Mouse (Mus musculus) megakaryocyte progenitor cell, adult 5-6 weeks (primary cell): Measurements from ENCODE around the gene Akap6. TPM values are rescaled to one million over a fixed set of nuclear protein-coding genes. Genes with fewer than 3 reads are reported as not detected.
A peak's percentile ranks its signal among the peaks of the same experiment; 100 is the strongest.
"Not testable (repeated sequence)": the region's sequence is repeated elsewhere in the genome, so short reads cannot be mapped to it uniquely, and the experiment has no call there.

Experiments used
- ATAC-seq: replicated peaks from 2 replicates; pipeline ENCODE4 v1.8.0; 2016; ENCODE audit warnings: mild to moderate bottlenecking, moderate TSS enrichment, inconsistent platforms; ENCODE audit not compliant: poor library complexity
- total RNA-seq, 2 experiments: library from RNA; stranded (forward) in 1 of 2; stranded (reverse) in 1 of 2; fragments of 157-497, 149-512 nt in 1 of 2; fragments of 200-1000 nt in 1 of 2; gene quantifications; 2 replicates each; pipeline versions ENCODE4 v1.2.3 to v1.2.4; 2015 to 2017

The Akap6 gene
- total RNA-seq, 2 experiments from 2014 or later, result 0.08 TPM; not detected in 1

GRCm38 (mm10) chr12:52711382-52711781, 12.2 kb downstream of the Akap6 start:
- peak; percentile 29 for ATAC-seq

DNA sequence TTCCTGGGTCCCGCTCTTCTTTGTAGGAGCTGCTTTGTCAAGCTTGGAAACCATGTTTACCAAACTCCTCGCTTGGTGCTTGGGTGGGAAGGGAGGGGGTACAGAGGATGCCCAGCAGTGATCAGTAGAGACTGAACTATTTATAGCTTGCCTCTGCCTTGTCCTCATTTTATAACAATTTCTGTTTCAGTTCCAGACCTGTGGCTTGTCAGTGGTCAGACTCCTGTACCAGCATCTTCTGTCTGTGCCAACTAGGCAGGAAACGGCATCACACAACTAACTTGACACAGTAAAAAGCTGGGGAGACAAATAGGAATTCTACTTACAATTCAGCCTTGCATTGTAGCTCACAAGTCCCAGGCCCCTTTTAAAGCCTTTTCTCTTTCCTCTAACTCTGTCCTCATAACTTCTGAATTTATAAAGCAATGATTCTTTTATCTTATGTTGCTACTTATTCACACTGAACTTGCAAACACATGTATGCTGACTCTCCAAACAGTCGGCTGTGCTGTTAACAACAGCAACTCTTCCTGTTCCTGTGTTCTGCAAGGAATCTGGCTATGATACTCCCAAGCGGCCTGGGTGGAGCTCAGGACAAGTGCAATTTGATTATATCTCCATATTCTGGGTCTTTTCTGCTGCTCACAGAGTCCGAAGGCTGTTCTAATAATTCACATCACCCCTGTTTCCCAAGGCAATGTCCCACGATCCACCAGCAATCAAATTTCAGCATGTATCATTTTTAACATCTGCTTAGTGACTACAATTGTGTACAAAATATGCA, 12.9 kb downstream of the Akap6 start:
- peak; percentile 29 for ATAC-seq

- peak; percentile 92 for ATAC-seq
Measured at GRCm38 (mm10) chr12:52718392-52718791, 19.2 kb downstream of the Akap6 start.

DNA sequence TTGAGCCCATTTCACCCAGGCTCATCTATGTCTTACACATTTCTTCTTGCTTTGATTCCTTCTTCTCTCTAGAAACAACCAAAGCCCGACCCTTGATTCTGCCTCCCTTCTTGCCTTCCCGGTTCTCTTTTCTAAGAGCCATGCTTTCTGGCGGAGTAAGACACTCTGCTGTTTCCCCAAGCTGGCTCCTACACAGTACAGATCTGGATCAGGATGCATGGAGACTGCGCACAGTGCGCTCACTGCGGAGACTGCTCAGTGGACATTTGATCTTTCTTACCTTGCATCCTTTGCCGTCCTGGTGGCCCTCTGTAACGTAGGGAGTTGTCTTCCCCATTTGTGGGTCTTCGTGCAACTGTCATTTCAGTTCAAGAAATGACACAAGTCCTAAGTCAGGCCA, 20.0 kb downstream of the Akap6 start:
- no peak for ATAC-seq

DNA sequence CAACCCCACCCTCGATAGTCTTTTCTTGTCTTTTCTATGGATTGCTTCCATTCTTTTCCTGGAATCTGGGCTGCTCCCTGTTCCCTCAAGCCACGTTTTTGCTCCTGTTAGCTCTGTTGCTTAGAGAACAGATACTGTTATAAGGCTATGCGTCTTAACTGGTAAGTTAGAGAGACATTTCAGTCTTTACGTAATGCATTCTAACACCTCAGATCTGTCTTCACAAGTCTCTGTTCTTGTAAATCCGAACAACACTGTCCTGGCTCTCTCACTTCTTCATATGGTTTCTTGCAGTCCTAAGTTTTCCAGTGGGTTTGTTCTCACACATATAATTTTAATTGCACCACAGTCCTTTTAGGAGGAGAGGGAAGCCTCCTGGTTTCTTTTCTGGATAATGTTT, 20.5 kb downstream of the Akap6 start:
- ATAC-seq, result no peak

- ATAC-seq, result not testable (repeated sequence)
Measured at GRCm38 (mm10) chr12:52724039-52724615, 24.9 kb downstream of the Akap6 start.

DNA sequence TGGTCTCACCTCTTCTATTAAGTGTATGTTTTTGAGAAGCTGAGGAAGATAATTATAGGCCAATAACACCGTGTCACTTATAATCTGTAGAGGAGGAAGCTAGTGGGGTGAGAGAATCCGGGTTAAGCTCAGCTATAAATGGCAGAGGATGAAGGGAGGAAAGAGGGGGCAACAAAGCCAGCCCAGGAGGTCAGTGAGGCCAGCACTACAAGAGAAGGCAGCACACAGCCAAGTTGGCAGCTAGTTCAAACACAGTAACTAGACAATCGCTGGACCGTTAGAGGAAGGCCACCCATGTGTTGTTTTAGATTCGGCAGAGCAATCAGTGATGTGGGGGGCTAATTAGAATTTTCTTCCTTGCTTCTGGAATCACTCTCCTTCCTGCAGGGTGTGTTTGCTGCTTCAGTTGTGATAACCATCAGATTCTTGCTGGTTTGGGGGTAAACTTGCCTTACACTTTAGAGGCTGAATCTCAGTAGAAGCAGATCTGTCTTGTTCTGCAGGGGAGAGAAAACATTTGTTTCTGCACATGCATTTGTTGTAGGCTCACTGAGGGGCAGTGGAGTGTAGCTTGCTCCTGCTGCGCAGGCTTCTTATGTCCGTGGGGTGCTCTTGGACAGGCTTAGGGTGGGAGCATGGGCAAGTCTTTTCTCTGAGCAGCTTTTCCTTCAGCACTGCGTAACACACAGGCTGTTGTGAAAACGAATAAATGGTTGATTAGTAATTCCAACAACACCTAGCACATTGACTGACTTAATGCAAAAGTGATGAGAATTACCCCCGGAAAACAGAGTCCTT, 27.4 kb downstream of the Akap6 start:
- no peak for ATAC-seq

DNA sequence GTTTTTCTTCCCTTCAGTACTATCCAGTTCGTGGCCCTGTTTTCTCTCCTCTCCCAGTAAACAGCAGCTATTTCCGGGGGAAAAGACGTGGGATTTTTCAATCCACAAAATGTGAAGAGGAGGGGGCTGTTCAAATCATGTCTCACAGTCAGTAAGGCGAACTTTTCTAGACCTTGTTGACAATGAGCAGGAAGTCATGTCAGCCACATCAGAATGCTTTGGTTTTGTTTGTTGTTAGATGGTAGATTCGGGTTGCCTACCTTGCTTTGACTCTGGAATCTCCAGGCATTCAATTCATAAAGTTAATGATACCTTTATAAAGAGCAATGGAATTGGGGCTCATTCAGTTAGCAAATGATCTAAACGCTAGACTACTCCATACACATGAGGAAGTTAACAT, 30.2 kb downstream of the Akap6 start:
- ATAC-seq, result no peak

DNA sequence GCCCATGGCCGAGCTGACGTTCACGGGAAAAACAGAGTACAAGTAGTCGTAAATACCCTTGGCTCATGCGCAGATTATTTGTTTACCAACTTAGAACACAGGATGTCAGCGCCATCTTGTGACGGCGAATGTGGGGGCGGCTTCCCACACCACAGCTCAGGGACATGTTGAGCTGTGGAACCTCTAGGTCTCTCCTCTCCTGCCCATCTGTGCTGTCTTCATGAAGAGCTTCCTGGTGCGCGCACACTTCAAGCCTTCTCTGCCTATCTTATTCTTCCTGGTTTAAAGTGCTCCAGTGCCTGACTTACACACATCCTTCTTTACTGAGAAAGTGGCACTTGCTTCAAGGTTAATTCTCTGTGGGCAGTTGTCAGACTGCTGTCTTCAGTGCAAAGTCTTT, 36.0 kb downstream of the Akap6 start:
- ATAC-seq, result peak; percentile 60; the same call in 1 of the 2 replicates

GRCm38 (mm10) chr12:52737151-52737550, 38.0 kb downstream of the Akap6 start:
- no peak for ATAC-seq

DNA sequence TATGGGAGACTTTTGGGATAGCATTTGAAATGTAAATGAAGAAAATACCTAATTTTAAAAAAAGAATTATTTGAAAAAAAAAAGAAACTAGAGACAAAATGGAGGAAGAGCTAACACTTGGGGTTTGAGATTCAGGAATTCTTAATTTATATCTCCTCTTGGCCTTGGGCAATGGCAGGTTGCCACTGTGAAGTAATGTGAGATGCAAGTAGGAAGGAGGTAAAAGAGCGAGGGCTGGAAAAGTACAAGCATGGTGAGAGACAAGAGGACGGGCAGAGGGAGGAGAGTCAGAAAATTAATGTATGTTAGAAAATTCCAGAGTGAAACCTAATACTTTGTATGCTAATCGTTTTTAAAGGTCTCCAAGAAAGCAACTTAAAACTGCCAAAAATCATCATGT, 40.1 kb downstream of the Akap6 start:
- ATAC-seq, result no peak

DNA sequence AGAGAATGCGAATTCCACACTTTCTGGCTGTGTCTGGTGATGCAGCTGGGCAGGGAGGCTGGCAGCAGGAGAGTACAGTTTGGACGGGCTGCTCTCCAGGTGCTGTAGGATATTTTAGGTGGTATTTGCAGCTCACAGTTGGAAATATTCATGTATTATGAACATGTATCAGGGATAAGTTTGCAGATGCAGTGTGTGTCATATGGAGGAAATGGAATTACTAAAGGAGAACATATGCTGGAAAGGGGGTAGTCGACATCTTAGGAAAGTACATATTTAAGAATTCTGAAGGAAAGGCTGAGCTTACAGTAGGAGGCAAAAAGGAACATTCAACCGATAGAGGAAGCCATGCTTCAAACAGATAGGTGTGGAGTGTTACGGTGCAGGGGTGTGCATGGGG, 42.6 kb downstream of the Akap6 start:
- no peak for ATAC-seq

DNA sequence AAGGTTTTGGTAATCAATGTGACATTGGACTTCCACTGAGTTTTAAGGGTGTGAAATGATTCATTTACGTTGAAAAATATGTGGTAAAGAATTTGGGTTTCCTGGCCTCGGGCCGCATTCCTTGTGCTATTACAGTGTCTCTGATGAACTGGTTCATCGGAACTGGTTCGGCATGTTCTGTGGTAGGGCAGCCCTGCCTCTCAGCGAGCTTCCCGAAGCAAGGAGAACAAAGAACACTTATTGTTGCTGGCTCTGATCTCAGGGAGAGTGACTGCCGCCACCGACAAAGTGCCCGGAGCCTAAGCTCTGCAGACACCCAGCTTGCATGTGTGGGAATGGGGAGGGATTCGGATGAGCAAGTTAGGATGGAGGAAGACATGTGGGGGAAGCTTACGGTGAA, 50.8 kb downstream of the Akap6 start:
- ATAC-seq, result no peak

DNA sequence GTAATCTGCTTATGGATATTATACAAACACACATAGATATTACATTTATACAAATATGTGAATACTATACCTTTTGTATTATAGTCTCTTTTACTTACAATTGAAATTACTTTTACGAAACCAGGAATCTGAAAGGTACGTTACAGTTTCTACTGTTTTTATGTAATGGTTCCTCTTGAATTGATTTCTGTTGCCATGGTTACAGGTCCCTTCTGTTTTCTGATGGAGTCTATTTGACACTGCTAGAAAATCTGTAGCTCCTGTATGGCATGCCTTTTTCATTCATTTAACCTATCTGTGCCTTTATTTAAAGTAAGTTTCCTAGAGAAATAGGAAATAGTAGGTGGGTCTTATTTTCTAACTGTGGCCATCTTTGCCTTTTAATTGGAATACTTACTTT, 56.5 kb downstream of the Akap6 start:
- ATAC-seq, result no peak

DNA sequence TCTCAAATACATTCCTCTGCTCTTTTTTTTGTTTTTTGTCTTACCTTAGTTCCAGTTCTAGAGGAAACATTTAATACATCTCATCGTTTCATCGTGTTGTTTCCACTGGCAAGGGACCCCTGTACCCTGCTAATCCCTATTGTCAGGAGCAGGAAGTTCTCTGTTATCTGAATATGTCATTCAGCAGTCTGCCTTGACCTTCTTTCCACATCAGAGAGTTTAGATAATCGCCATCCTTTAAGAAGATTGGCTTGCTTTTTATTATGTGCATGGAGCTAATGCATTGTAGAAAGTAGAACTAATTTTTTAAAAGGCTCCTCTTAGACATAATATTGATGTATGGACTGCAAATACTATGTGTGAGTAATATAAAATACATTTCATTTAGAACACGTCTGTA, 58.7 kb downstream of the Akap6 start:
- no peak for ATAC-seq

- no peak for ATAC-seq
Measured at GRCm38 (mm10) chr12:52764046-52764445, 64.9 kb downstream of the Akap6 start.

GRCm38 (mm10) chr12:52764810-52765209, 65.6 kb downstream of the Akap6 start:
- ATAC-seq, result no peak

GRCm38 (mm10) chr12:52769561-52769960, 70.4 kb downstream of the Akap6 start:
- ATAC-seq, result no peak

GRCm38 (mm10) chr12:52771931-52772330, 72.7 kb downstream of the Akap6 start:
- no peak for ATAC-seq

- ATAC-seq, result 0 out of 2 replicates have a peak, but pooled peaks have one; percentile 17
Measured at GRCm38 (mm10) chr12:52772494-52773280, 73.5 kb downstream of the Akap6 start.

DNA sequence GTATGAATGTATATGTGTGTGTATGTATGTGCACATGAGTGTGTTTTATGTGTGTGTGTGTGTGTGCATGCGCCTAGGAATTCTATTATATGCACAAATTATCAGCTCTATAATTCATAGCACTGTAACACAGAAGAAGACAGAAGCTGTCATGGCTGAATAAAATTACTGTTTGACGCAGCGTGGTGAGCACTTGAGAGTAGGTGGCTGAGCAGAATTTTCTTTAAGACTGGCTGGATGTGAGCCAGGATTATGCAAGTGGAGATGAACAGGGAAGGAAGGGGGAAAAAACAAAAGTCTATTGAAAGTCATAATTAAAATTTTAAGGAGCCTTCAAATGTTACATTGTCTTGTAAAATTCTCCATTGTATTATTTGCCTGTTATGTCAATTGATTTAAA, 74.7 kb downstream of the Akap6 start:
- no peak for ATAC-seq
